Mouse (Mus musculus) ES-E14 (cell line): ENCODE measurements around the gene Sned1. TPM values are rescaled to one million over a fixed set of nuclear protein-coding genes. Genes with fewer than 3 reads are reported as not detected.

Experiments
- DNase-seq: peaks from one replicate; pipeline ENCODE4 v3.0.0-alpha.2; 2013; ENCODE audit warnings: low read depth, low spot score
- H3K27ac ChIP-seq: 2 replicates; pipeline ENCODE4 v1.5.1; 2012; ENCODE audit warnings: low read depth, mild to moderate bottlenecking, low read length, moderate library complexity, mixed read lengths; ENCODE audit not compliant: poor library complexity, insufficient read depth, severe bottlenecking
- H3K36me3 ChIP-seq: 2 replicates; pipeline ENCODE4 v1.6.1; 2012; ENCODE audit warnings: mild to moderate bottlenecking, low read length, moderate library complexity, mixed read lengths; ENCODE audit not compliant: control insufficient read depth, poor library complexity, insufficient read depth, severe bottlenecking
- H3K4me1 ChIP-seq, 2 experiments: fragments of 150-350 bp in 1 of 2; sonication (generic) in 1 of 2; 2 replicates each; pipeline ENCODE4 v1.6.1; 2012; ENCODE audit warnings: low read length in 2 of 2, mild to moderate bottlenecking in 1 of 2, mixed read lengths in 1 of 2; ENCODE audit not compliant: control insufficient read depth in 2 of 2, insufficient read depth in 2 of 2, poor library complexity in 1 of 2
- H3K4me3 ChIP-seq, 2 experiments: fragments of 150-350 bp in 1 of 2; sonication (generic) in 1 of 2; 2 replicates each; pipeline ENCODE4 v1.5.1; 2012; ENCODE audit warnings: low read length in 2 of 2, low read depth in 1 of 2, mild to moderate bottlenecking in 1 of 2, mixed read lengths in 1 of 2; ENCODE audit not compliant: insufficient read depth in 1 of 2, poor library complexity in 1 of 2, severe bottlenecking in 1 of 2
- H3K9ac ChIP-seq: 2 replicates; pipeline ENCODE4 v1.6.1; 2012; ENCODE audit warnings: low read depth, mild to moderate bottlenecking, low read length, mixed read lengths; ENCODE audit not compliant: poor library complexity, insufficient read depth, severe bottlenecking
- H3K9me3 ChIP-seq: fragments of 150-350 bp; sonication (generic); 2 replicates; pipeline ENCODE4 v1.6.1; 2012; ENCODE audit warnings: low read depth, mild to moderate bottlenecking, low read length; ENCODE audit not compliant: control insufficient read depth, insufficient read depth
- CHD2 ChIP-seq: IDR thresholded peaks from 2 replicates; pipeline ENCODE4 v1.6.1; 2014; ENCODE audit warnings: mild to moderate bottlenecking, low read depth, low read length, inconsistent platforms
- HCFC1 ChIP-seq: IDR thresholded peaks from 2 replicates; pipeline ENCODE4 v1.6.1; 2012; ENCODE audit warnings: low read length, inconsistent platforms, borderline replicate concordance; ENCODE audit not compliant: insufficient read depth
- MAFK ChIP-seq: IDR thresholded peaks from 2 replicates; pipeline ENCODE4 v1.6.1; 2014; ENCODE audit warnings: mild to moderate bottlenecking, low read depth, low read length, inconsistent platforms; ENCODE audit not compliant: insufficient read depth
- ZC3H11A ChIP-seq: IDR thresholded peaks from 2 replicates; pipeline ENCODE4 v1.6.1; 2012; ENCODE audit warnings: low read depth, mild to moderate bottlenecking, inconsistent platforms, low read length, borderline replicate concordance
- ZNF384 ChIP-seq: IDR thresholded peaks from 2 replicates; pipeline ENCODE4 v1.6.1; 2012; ENCODE audit warnings: low read depth, low read length, inconsistent platforms
- in situ Hi-C, 2 experiments: fragments of 600-800 bp; cut with MboI; formaldehyde crosslinking; loops; one replicate each; pipeline ENCODE4 v1.15.1; 2025; ENCODE audit warnings: low sequenced_read_pairs in 2 of 2, inconsistent platforms in 1 of 2; ENCODE audit not compliant: unreplicated experiment in 2 of 2
- total RNA-seq: library from RNA; depleted of rRNA; stranded (reverse); fragments of 300-350 nt; gene quantifications from 2 replicates; pipeline ENCODE4 v1.2.3, GENCODE M21; 2012

The Sned1 gene
- total RNA-seq, 1 experiment, result 11.8 TPM

- Histone ChIP-seq H3K36me3 (peaks cover 49% of the 10 kb centered on the region), H3K4me1 (peaks cover 0 to 13% of the 10 kb centered on the region in 2 experiments; a peak in 1 of 4 replicates), H3K9ac (no peak overlapping the region), H3K4me3 (no peak overlapping the region), H3K27ac (no peak overlapping the region), H3K9me3 (no peaks in the 10 kb centered on the region)
- no peak for DNase-seq
- in situ Hi-C loops, result no loop called here
- TF ChIP-seq CHD2 (no peak), ZNF384 (no peak), ZC3H11A (no peak), MAFK (no peak), HCFC1 (no peak)
Observed at GRCm38 (mm10) chr1:93299791-93300190, 64.2 kb downstream of the Sned1 start.

GRCm38 (mm10) chr1:93300578-93300977 lies 64.9 kb downstream of the Sned1 start:
- Histone ChIP-seq H3K27ac (no peak overlapping the region), H3K36me3 (peaks cover 49% of the 10 kb centered on the region), H3K4me3 (no peak overlapping the region), H3K4me1 (peaks cover 0 to 15% of the 10 kb centered on the region in 2 experiments; a peak in 1 of 4 replicates), H3K9me3 (no peaks in the 10 kb centered on the region), H3K9ac (no peak overlapping the region)
- TF ChIP-seq CHD2 (no peak), ZNF384 (no peak), HCFC1 (no peak), MAFK (no peak), ZC3H11A (no peak)
- in situ Hi-C loops, result no loop called here
- DNase-seq, result no peak

GRCm38 (mm10) chr1:93305581-93306337 lies 70.1 kb downstream of the Sned1 start, which contains the start of gene Mterf4:
TSS of gene Mterf4 (minus strand) at chr1:93305915.
- Histone ChIP-seq H3K9ac (peak within 1 kb of the TSS; percentile 99), H3K36me3 (peaks cover 26% of the 10 kb centered on the region), H3K27ac (peak within 1 kb of the TSS; percentile 30; the same call in 1 of the 2 replicates), H3K4me1 (peaks cover 0 to 6% of the 10 kb centered on the region in 2 experiments; a peak in 1 of 4 replicates), H3K9me3 (no peaks in the 10 kb centered on the region), H3K4me3 (peak within 1 kb of the TSS; percentile 92 to 99)
- TF ChIP-seq HCFC1 (peak; percentile 83; the same call in 1 of the 2 replicates), MAFK (no peak)
- peak; percentile 75 for DNase-seq
- in situ Hi-C loops, result no loop called here

GRCm38 (mm10) chr1:93323973-93324372 lies 88.3 kb downstream of the Sned1 start:
- Histone ChIP-seq H3K27ac (no peak overlapping the region), H3K9ac (no peak overlapping the region), H3K4me1 (no peaks in the 10 kb centered on the region), H3K4me3 (no peak overlapping the region), H3K36me3 (peaks cover 57% of the 10 kb centered on the region), H3K9me3 (no peaks in the 10 kb centered on the region)
- no peak for DNase-seq
- in situ Hi-C loops, result no loop called here
- TF ChIP-seq CHD2 (no peak), HCFC1 (no peak), ZC3H11A (no peak), MAFK (no peak), ZNF384 (no peak)

- Histone ChIP-seq H3K4me3 (no peak overlapping the region), H3K27ac (no peak overlapping the region), H3K9ac (no peak overlapping the region), H3K9me3 (no peaks in the 10 kb centered on the region), H3K36me3 (peaks cover 43% of the 10 kb centered on the region), H3K4me1 (no peaks in the 10 kb centered on the region)
- TF ChIP-seq MAFK, result no peak
- TF ChIP-seq HCFC1, result no peak
- TF ChIP-seq ZC3H11A, result no peak
- no peak for TF ChIP-seq CHD2
- TF ChIP-seq ZNF384, result no peak
- in situ Hi-C loops, result no loop called here
- no peak for DNase-seq
Observed at GRCm38 (mm10) chr1:93326446-93326845, 90.8 kb downstream of the Sned1 start.
